Mouse (Mus musculus) E14TG2a.4 (cell line): Measurements from ENCODE around the gene Elavl4.

Experiments
- CTCF ChIP-seq: conservative IDR thresholded peaks from 2 replicates; pipeline ENCODE4 v1.5.1; 2014; ENCODE audit warnings: low read length
- POU5F1 ChIP-seq: IDR thresholded peaks from 2 replicates; pipeline ENCODE4 v1.6.1; 2014; ENCODE audit warnings: low read length, borderline replicate concordance

- TF ChIP-seq CTCF (no peak), POU5F1 (no peak)
Measured at GRCm38 (mm10) chr4:110396221-110396620, 44.5 kb upstream of the Elavl4 start.
